Mouse (Mus musculus): ENCODE measurements around the gene Ets1.
A peak's percentile ranks its signal among the peaks of the same experiment; 100 is the strongest.

DNA sequence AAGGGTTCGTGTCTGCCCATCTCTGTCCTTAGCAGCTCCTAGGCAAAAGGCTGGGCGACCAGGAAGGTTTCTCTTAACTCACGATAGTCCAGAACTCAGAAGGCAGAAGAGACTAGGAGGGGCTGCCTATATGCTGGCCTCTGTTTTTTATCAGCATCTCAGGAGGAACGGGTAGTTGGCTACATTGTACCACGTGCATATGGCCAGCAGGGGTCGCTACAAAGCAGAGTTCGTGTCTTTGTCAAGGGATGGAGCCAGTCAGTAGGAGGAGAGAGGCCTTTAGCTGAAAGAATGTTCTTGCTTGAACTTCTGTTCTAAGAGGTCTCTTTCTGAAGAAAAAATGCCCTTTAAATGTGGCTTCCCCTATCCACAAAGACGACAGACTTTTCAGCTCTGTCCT is 46.1 kb upstream of the Ets1 start:
- TF ChIP-seq JUND (conservative IDR thresholded peaks at IDR 0.05; ENCODE audit: low read depth, low read length) (no peak), CTCF (conservative IDR thresholded peaks at IDR 0.05 in 1 of 2, IDR thresholded peaks at IDR 0.05 in 1 of 2; ENCODE audit: low read depth in 2 of 2, low read length in 2 of 2) (peak; percentile 90 to 96), HCFC1 (IDR thresholded peaks at IDR 0.05; ENCODE audit: low read depth, low read length) (no peak), POLR2A (IDR thresholded peaks at IDR 0.05; ENCODE audit: low read depth, low read length) (no peak), RCOR1 (conservative IDR thresholded peaks at IDR 0.05; ENCODE audit: low read depth, low read length) (no peak)

Data from CH12.LX (cell line).